Mouse (Mus musculus) mature B cell (primary cell): ENCODE data around the gene Sypl2.
"Not testable (repeated sequence)": the region's sequence is repeated elsewhere in the genome, so short reads cannot be mapped to it uniquely, and the experiment has no call there.

Source experiments
- in situ Hi-C: fragments of 300-500 bp; cut with MboI; formaldehyde crosslinking; loops from 2 replicates; pipeline ENCODE4 v1.14.3; 2019

Gene Sypl2

GRCm38 (mm10) chr3:108226558-108227350 lies at the start of gene Sypl2:
Gene Sypl2, minus strand, starts transcription at chr3:108226648.
- in situ Hi-C loops, result no loop called here

DNA sequence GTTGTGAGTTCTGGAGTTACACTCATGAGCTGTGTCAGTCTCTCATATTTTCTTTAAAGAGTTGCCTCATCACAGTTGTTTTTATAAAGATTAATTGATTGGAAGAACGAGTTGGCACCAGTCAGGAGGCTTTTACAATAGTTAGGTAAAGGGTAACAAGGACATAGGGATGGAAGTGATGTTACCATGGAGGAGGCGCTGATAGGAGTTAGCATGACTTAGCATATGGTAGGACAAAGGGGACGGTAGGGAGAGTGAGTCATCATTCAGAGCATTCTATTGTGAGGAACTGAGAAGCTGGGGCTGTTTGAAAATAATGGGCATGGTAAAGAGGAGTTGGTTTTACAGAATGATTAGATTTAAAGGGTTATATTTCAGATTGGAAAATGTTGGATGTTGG lies 32.9 kb upstream of the Sypl2 start:
- in situ Hi-C loops, result no loop called here

DNA sequence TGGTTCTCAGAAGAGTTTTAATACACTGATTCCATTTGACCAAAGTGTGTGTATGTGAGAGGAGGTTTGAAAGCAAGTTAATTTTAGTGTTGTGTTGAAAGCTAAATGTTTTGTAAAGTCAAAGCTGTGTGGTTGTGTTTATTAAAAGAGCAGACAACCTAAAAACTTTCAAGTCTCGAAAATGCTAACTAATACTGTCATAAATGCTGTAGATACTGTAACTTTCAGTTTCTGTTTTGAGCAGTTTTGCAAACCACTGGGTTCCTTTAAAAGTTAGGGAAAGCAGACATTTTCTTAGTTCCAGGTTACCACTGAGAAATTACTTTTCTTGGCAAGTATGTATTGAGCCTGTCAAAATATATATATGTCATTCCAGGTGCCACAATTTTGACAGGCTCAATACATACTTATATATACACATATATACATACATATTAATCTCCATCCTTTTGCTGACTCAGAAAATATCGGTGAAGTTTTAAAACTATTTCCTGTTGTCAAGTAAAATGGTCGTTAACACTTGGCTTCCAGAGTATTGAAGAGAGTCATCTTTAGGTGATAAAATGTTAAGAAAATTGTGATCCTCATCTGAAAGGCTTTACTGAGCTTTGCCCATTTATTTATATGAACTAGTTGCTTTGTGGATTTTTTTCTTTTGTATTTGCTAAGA lies 31.5 kb upstream of the Sypl2 start:
- in situ Hi-C loops, result no loop called here

DNA sequence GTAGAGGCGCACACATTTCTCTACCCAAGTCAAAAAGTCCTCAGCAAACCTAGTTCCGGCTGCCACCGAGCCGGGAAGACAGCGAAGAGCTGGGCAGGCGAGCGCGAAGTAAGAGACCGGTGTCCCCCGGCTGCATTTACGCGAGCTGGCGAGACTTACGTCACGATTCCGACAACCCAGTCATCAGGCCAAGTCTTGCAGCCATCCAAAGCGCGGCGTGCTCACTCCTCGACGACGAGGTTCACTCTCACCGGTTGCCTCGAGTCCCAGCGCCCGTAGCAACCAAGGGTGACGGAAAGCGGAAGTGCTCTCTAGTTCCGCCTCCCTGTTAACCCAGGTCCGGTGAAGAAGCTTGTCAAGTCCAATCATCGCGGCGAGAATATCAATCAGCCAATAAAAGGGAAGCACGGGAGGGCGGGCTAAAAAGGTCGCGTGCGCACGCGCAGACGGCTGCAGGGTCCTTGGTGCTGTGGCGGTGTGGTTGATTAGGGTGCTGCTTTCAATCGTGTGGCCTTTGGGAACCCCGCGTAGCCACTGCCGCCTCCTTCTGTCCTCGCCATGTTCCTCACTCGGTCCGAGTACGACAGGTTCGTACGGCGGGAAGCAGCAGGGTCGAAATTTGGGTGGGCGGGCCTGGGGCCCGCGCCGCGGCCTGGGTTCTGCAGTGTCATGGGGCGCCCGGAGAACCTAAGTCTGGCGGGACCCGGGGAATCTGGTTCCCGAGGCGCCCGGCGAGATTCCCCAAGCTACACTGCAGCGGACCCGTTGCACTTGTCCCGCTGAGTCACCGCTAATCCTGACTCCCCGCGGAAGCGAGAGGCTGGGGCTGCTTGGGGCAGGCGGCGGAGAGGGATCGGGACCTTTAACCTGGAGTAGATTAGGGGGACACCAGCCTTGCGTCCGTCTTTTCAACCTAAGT lies 30.5 kb upstream of the Sypl2 start, which contains the start of gene Psma5:
TSS of gene Psma5 (plus strand) at position 208 of the 919 bp plus-strand sequence.
- in situ Hi-C loops, result no loop called here

- in situ Hi-C loops, result no loop called here
Observed at GRCm38 (mm10) chr3:108246857-108247256, 20.4 kb upstream of the Sypl2 start.

DNA sequence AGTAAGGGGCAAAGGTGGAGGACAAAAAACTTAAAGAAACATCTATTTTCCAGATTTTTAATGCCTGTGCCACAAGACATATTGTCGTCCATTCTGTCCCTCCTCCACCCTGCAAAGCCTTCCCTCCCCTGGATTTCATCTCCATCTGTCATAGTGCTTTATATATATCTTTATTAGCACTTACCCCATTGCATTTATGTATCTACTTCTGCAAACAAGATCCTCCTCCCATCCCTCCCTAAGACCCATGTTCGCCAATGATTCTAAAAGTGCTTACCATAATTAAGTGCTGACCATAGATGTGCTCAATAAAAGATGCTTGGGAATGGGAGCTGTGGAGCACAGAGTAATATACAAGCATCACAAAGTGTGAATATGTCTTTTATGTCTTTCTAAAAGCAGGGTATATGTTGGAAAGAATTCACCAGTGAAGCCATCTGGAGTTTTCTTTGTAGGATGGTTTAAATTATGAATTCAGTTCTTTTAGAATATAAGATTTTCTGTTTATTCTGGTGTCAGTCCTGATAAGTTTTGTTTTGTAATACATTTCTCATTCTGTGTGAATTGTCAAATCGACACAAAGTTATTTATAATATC lies 14.9 kb upstream of the Sypl2 start:
- in situ Hi-C loops, result no loop called here

DNA sequence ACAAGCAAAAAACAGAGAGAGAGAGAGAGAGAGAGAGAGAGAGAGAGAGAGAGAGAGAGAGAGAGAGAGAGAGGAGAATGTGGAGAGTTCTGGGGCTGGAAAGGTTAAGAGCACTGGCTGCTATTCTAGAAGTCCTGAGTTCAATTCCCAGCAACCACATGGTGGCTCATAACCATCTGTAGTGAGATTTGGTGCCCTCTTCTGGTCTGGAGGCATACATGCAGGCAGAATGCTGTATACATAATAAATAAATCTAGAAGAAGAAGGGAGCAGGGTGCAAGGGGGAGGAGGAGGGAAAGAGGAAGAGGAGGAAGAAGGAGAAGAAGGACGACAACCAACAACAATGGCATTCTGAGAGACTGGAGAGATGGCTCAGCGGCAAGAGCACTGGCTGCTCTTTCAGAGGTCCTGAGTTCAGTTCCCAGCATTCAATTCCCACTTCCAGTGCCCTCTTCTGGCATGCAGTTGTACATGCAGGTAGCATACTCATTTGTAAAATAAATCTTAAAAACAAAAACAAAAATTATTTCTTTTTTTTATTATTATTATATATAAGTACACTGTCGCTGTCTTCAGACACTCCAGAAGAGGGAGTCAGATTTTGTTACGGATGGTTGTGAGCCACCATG lies 11.1 kb upstream of the Sypl2 start:
- in situ Hi-C loops, result not testable (repeated sequence)

GRCm38 (mm10) chr3:108231646-108232045 lies 5.2 kb upstream of the Sypl2 start:
- in situ Hi-C loops, result no loop called here

GRCm38 (mm10) chr3:108227521-108227920 lies 1.1 kb upstream of the Sypl2 start:
- in situ Hi-C loops, result no loop called here

- in situ Hi-C loops, result no loop called here
Observed at GRCm38 (mm10) chr3:108225711-108226557, 514 bp downstream of the Sypl2 start.

DNA sequence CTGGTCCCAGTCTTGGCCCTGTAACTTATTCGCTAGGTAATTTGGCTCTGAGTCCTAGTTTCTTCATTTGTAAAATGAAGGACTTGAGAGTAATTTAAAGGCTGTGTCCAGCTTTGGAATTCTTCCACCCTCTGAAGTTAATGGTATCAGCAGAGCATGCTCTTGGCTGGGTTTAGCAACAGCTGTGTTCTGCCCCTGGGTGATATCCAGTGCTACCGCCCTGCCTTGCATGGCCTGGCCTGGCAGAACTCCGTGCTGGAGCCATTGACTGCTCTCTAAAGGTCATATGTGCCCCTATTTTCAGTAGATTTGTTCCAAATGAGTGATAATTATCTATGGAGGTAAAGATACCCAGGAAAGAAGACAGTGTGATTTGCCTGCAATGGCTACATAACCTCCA lies 5.8 kb downstream of the Sypl2 start:
- in situ Hi-C loops, result no loop called here

DNA sequence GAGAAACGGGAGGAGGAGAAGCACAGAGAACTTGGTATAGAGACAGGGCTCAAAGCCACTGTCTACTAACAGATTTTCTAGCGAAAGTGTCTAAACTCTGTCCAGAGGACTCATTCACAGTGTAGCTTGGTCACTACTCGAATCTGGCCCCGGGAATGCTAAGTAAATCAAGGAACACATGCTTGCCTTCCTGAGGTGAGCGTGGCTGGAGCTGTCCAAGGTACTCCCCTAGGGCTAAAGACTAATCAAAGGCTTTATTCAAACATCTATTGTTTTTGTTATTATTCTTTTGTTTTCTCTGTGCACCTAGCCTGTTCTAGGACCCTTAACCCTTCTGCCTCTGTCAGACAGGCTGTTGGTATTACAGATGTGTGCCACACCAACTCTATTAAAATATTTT lies 11.7 kb downstream of the Sypl2 start:
- in situ Hi-C loops, result no loop called here

GRCm38 (mm10) chr3:108212406-108212805 lies 14.0 kb downstream of the Sypl2 start:
- in situ Hi-C loops, result no loop called here

- in situ Hi-C loops, result no loop called here
Observed at GRCm38 (mm10) chr3:108211845-108212244, 14.6 kb downstream of the Sypl2 start.

DNA sequence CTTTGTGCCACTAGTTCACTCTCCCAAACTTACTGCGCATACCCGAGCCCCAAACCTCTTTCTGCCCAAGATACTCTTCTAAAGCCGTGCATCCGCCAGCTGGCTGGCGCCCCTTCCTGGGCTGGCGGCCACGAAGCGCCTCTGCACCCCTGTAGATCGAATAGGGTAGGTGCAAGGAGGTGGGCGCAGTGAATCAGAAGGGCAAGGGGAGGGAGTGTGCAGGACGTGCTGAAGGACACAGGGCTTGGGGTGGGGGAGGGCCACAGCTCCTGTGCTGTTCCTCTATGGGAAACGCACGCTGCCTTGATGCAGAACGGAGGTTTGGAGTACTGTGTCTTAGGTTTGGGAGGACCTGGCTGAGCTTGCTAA lies 15.7 kb downstream of the Sypl2 start, which contains the start of gene Atxn7l2:
TSS of gene Atxn7l2 (minus strand) at position 164 of the 369 bp plus-strand sequence.
- in situ Hi-C loops, result no loop called here

DNA sequence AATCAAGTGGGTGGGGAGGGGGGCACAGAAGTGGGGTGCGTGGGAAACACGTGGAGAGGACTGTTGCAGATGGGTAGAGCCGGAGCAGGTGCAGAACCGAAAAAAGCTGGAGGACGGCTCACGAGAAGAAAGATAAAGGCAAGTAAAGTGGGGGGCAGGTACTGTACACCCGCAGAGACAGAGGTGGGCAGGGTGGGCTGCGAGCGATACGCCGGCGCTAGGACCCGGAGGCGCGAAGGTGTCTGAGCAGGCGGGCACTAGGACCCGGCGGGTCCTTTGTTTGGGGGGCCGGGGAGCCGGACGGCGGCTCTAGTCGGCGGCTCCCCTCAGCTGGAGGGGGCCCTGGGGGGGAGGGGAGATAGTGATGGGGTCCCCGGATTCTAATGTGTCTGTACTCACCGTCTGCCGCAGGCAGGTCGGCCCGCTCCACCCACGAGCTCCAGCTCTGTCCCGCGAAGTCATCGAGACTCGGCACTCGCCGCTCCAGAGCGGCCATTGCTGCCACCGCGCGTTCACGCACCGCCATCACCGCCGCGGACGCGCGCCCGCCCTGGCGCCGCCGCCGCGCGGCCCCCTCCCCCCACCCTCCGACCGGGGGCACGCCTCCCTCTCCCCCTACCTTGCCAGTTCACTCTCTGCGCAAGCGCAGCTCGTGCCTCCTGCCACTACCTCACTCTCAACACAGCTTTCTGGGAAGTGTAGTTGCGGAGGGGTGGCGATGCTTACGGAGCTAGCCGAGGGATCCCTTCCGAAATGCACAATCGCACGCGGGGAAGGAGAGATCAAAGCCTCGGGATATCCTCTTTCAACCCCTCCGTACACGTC lies 16.3 kb downstream of the Sypl2 start:
- in situ Hi-C loops, result no loop called here

DNA sequence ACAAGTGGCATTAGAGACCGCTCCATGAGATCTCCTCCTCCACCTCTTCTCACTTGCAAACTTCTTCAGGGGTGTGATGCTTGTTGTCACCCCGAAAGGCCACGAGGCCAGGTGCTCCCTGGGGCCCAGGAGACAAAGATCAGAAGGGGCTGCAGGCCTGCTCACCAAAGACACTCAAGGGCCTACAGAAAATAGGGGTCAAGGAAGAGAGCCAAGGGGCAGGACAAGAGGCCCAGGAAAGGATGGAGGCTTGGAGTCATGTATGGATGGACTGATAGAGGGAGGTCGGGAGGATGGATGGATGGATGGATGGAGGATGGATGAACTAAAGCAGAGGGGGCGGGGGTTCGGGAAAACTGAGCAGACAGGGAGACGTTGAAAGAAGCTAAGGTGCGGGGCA lies 16.9 kb downstream of the Sypl2 start:
- in situ Hi-C loops, result no loop called here

- in situ Hi-C loops, result no loop called here
Observed at GRCm38 (mm10) chr3:108209001-108209400, 17.4 kb downstream of the Sypl2 start.

- in situ Hi-C loops, result no loop called here
Observed at GRCm38 (mm10) chr3:108206731-108207375, 19.6 kb downstream of the Sypl2 start.
